Mouse (Mus musculus) liver, embryonic 14.5 days (tissue): Measurements from ENCODE around the gene Vipr2. TPM values are rescaled to one million over a fixed set of nuclear protein-coding genes. Genes with fewer than 3 reads are reported as not detected.

ENCODE experiments used
- ATAC-seq: fragments of 200-750 bp; cut with Nextera tagmentation; 2 replicates; pipeline ENCODE4 v1.8.0; 2017; ENCODE audit warnings: moderate number of reproducible peaks, mild to moderate bottlenecking, moderate library complexity; ENCODE audit not compliant: insufficient read depth
- DNase-seq, 3 experiments: peaks; one replicate each; pipeline ENCODE4 v3.0.0-alpha.2; 2012 to 2013; ENCODE audit warnings: low read depth in 3 of 3, low spot score in 3 of 3
- H3K27ac ChIP-seq: fragments of 300-500 bp; sonication (generic); 2 replicates; pipeline ENCODE4 v1.5.1; 2014; ENCODE audit warnings: moderate library complexity, mild to moderate bottlenecking, control low read depth, inconsistent platforms
- H3K27me3 ChIP-seq: fragments of 300-500 bp; sonication (generic); 2 replicates; pipeline ENCODE4 v1.6.1; 2014; ENCODE audit warnings: mild to moderate bottlenecking, low read length, moderate library complexity; ENCODE audit not compliant: control insufficient read depth, insufficient read depth
- H3K36me3 ChIP-seq: fragments of 300-500 bp; sonication (generic); replicated peaks from 2 replicates; pipeline ENCODE4 v1.6.1; 2014; ENCODE audit warnings: low read depth; ENCODE audit not compliant: control insufficient read depth, insufficient read depth
- H3K4me1 ChIP-seq, 2 experiments: fragments of 200-500 bp in 1 of 2; fragments of 300-500 bp in 1 of 2; sonication (generic) in 1 of 2; replicated peaks; 2 replicates each; pipeline ENCODE4 v1.6.1; 2012 to 2014; ENCODE audit warnings: antibody characterized with exemption in 1 of 2, inconsistent platforms in 1 of 2, low read length in 1 of 2; ENCODE audit not compliant: control insufficient read depth in 2 of 2, insufficient read depth in 2 of 2
- H3K4me2 ChIP-seq: fragments of 300-500 bp; sonication (generic); 2 replicates; pipeline ENCODE4 v1.6.1; 2014; ENCODE audit warnings: low read depth, mild to moderate bottlenecking, control low read depth, moderate library complexity
- H3K4me3 ChIP-seq, 2 experiments: fragments of 200-500 bp in 1 of 2; fragments of 300-500 bp in 1 of 2; sonication (generic) in 1 of 2; 2 replicates each; pipeline ENCODE4 v1.5.1; 2012 to 2014; ENCODE audit warnings: low read depth in 2 of 2, low read length in 2 of 2, mild to moderate bottlenecking in 2 of 2, control low read depth in 1 of 2, inconsistent platforms in 1 of 2, moderate library complexity in 1 of 2; ENCODE audit not compliant: insufficient read depth in 1 of 2
- H3K9ac ChIP-seq: fragments of 300-500 bp; sonication (generic); replicated peaks from 2 replicates; pipeline ENCODE4 v1.6.1; 2014; ENCODE audit warnings: mild to moderate bottlenecking, control low read depth, moderate library complexity
- H3K9me3 ChIP-seq: fragments of 300-500 bp; sonication (generic); 2 replicates; pipeline ENCODE4 v1.6.1; 2016; ENCODE audit warnings: low read length, mixed read lengths; ENCODE audit not compliant: control insufficient read depth
- CTCF ChIP-seq: IDR thresholded peaks from 2 replicates; pipeline ENCODE4 v1.5.1; 2016; ENCODE audit warnings: antibody characterized with exemption, low read depth, control low read depth
- EP300 ChIP-seq: IDR thresholded peaks from 2 replicates; pipeline ENCODE4 v1.6.1; 2016; ENCODE audit warnings: antibody characterized with exemption, low read depth
- WGBS: fragments of 180-500 bp; shearing (Covaris S2); extraction: QIAGEN DNeasy Blood & Tissue Kit; methylation state at CpG from one replicate; pipeline ENCODE4 v1.1.7; 2014; ENCODE audit not compliant: insufficient replicate concordance; 5-methylcytosine and 5-hydroxymethylcytosine counted together
- polyA plus RNA-seq, 2 experiments: library from polyadenylated mRNA; depleted of rRNA in 1 of 2; stranded (reverse) in 1 of 2; unstranded in 1 of 2; fragments of >200 nt; fragmentation: Nextera tagmentation in 1 of 2; extraction: Ambion mirVana in 1 of 2; gene quantifications; 2 replicates each; pipeline versions ENCODE4 v1.2.1 to v1.2.3; 2012 to 2014

Vipr2 gene
- polyA plus RNA-seq, 2 experiments, result 0.06 to 0.19 TPM

- Histone ChIP-seq H3K9me3 (no peaks in the 10 kb centered on the region), H3K27ac (no peak overlapping the region), H3K36me3 (no peaks in the 10 kb centered on the region), H3K4me3 (no peak overlapping the region), H3K4me2 (no peak overlapping the region), H3K9ac (no peak overlapping the region), H3K27me3 (no peaks in the 10 kb centered on the region), H3K4me1 (no peaks in the 10 kb centered on the region)
- ATAC-seq (no peak), DNase-seq (no peak)
- 63% methylated on average over 14 of the region's 14 CpGs for WGBS
- TF ChIP-seq EP300, result no peak
- TF ChIP-seq CTCF, result no peak
Observed at GRCm38 (mm10) chr12:116094765-116095555, 17.4 kb downstream of the Vipr2 start.

- no peak for ATAC-seq
- WGBS, result 45% methylated on average over 3 of the region's 3 CpGs
- H3K9ac ChIP-seq, result no peak overlapping the region
Observed at GRCm38 (mm10) chr12:116096361-116096904, 18.9 kb downstream of the Vipr2 start.

GRCm38 (mm10) chr12:116097166-116097565 lies 19.6 kb downstream of the Vipr2 start:
- 68% methylated on average over 8 of the region's 8 CpGs for WGBS
- TF ChIP-seq CTCF (no peak), EP300 (no peak)
- no peak for DNase-seq

More at GRCm38 (mm10) chr12:116096361-116096904, 18.9 kb downstream of the Vipr2 start:
- no peak overlapping the region for H3K4me3 ChIP-seq
- H3K27me3 ChIP-seq, result no peaks in the 10 kb centered on the region
- DNase-seq, result no peak
- no peak overlapping the region for H3K4me2 ChIP-seq
- TF ChIP-seq CTCF, result no peak
- TF ChIP-seq EP300, result no peak
- no peaks in the 10 kb centered on the region for H3K4me1 ChIP-seq
- no peak overlapping the region for H3K27ac ChIP-seq
- no peaks in the 10 kb centered on the region for H3K9me3 ChIP-seq
- H3K36me3 ChIP-seq, result no peaks in the 10 kb centered on the region

GRCm38 (mm10) chr12:116101945-116102344 lies 24.4 kb downstream of the Vipr2 start:
- no peaks in the 10 kb centered on the region for H3K27me3 ChIP-seq
- DNase-seq, result no peak
- H3K9me3 ChIP-seq, result no peaks in the 10 kb centered on the region
- no peak for ATAC-seq
- no peak overlapping the region for H3K4me2 ChIP-seq
- H3K4me3 ChIP-seq, result no peak overlapping the region
- no peaks in the 10 kb centered on the region for H3K36me3 ChIP-seq
- no peak overlapping the region for H3K9ac ChIP-seq
- H3K27ac ChIP-seq, result no peak overlapping the region
- TF ChIP-seq EP300, result no peak
- no peak for TF ChIP-seq CTCF
- WGBS, result 65% methylated on average over 2 of the region's 2 CpGs
- no peaks in the 10 kb centered on the region for H3K4me1 ChIP-seq

More at GRCm38 (mm10) chr12:116097166-116097565, 19.6 kb downstream of the Vipr2 start:
- Histone ChIP-seq H3K27ac (no peak overlapping the region), H3K4me3 (no peak overlapping the region), H3K27me3 (no peaks in the 10 kb centered on the region), H3K9me3 (no peaks in the 10 kb centered on the region), H3K36me3 (no peaks in the 10 kb centered on the region), H3K9ac (no peak overlapping the region), H3K4me1 (no peaks in the 10 kb centered on the region), H3K4me2 (no peak overlapping the region)
- ATAC-seq, result no peak

- no peak for TF ChIP-seq EP300
- no peak for TF ChIP-seq CTCF
- Histone ChIP-seq H3K9me3 (no peaks in the 10 kb centered on the region), H3K4me3 (no peak overlapping the region), H3K27ac (no peak overlapping the region), H3K36me3 (no peaks in the 10 kb centered on the region), H3K27me3 (no peaks in the 10 kb centered on the region), H3K4me1 (no peaks in the 10 kb centered on the region), H3K4me2 (no peak overlapping the region), H3K9ac (no peak overlapping the region)
- DNase-seq (no peak), ATAC-seq (no peak)
- WGBS, result 43% methylated on average over 9 of the region's 9 CpGs
Observed at GRCm38 (mm10) chr12:116109451-116110353, 32.2 kb downstream of the Vipr2 start.
